Mouse (Mus musculus) lung, postnatal 0 days (tissue): Measurements from ENCODE around the gene Pdzk1ip1.

Experiments used
- CTCF ChIP-seq: IDR thresholded peaks from 2 replicates; pipeline ENCODE4 v1.5.1; 2016; ENCODE audit warnings: antibody characterized with exemption, mild to moderate bottlenecking
- EP300 ChIP-seq: IDR thresholded peaks from 2 replicates; pipeline ENCODE4 v1.6.1; 2016; ENCODE audit warnings: antibody characterized with exemption, mild to moderate bottlenecking, control low read depth

GRCm38 (mm10) chr4:115062875-115063517 lies 25.5 kb upstream of the Pdzk1ip1 start:
- TF ChIP-seq CTCF (no peak), EP300 (no peak)
